Mouse (Mus musculus) adrenal gland, postnatal 10 days (tissue): ENCODE data around the gene Tbc1d8. TPM values are rescaled to one million over a fixed set of nuclear protein-coding genes. Genes with fewer than 3 reads are reported as not detected.

ENCODE experiments used
- DNase-seq: peaks from one replicate; pipeline ENCODE4 v3.0.0; 2021; ENCODE audit warnings: mixed read lengths
- total RNA-seq, 2 experiments: library from RNA; stranded (reverse); gene quantifications; 2 replicates each; pipeline ENCODE4 v1.2.3; 2021

Tbc1d8 gene
- total RNA-seq, 2 experiments from 2014 or later, result 9.2 to 12.4 TPM

DNA sequence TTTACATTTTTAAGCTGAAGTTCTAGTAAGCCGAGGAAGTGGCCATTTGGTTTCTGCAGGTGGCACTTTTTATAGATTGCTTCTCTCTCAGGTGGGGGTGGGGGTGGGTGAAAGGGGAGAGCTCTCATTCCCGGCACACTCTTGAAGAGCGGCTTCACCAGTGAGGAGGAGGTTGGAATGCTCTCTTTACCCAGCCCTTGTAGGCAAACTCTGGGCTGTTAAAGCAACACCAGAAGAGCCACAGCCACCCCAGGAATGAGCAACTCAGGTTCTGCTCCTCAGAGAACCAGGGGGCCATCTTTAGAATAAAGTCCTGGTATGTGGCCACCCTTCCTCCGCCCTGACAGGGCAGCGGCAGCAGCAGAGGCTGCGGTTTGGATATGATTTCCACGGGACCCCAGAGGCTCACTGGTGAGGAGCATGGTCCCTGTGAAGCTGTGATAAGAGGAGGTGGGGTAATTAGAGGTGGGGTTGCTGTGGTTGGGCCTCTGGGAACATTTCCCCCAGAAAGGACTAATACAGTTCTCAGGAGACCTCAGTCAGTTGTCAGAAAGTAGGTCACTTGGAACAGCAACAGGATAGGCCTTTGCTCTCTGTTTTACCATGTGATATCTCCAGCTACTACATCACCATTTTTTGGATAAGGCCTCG, 85.2 kb downstream of the Tbc1d8 start:
- DNase-seq, result no peak

DNA sequence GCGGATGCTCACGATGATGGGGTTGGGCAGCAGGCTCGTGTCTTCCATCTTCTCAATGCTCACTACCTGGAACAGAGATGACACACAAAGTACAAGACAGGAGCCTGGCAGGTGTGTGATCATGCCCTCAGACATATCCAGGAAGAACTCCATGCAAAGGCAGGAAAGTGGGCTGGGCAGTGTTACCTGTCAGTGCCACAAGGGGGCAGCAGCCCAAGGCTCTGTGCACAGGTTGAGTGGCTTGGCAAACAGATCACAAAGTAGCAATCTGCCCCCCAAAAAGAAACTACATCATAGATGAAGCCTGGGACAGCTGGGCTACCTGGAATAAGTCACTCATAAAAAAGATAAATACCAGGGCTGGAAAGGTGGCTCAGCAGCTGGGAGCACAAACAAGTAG, 86.4 kb downstream of the Tbc1d8 start:
- DNase-seq, result peak; percentile 89

DNA sequence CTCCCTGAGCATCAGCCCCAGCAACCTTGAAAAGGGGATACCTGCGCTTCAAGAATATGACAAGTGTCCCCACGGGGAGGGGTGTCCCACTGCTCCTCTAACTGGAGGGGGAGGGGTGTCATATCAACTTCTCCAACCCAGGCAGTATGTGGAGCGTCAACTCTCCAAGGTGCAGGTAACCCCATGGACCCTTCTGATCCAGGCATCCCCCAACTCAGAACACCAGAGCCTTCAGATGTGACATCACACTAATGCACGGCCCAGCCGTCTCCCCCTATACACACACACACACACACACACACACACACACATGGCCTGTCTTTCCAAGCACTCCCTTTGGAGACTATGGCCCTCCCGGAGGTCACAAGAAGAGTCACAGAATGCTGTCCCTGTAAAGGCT, 86.9 kb downstream of the Tbc1d8 start:
- no peak for DNase-seq

- DNase-seq, result no peak
These were observed 89.2 kb downstream of the Tbc1d8 start for GRCm38 (mm10) chr1:39389338-39389737.

DNA sequence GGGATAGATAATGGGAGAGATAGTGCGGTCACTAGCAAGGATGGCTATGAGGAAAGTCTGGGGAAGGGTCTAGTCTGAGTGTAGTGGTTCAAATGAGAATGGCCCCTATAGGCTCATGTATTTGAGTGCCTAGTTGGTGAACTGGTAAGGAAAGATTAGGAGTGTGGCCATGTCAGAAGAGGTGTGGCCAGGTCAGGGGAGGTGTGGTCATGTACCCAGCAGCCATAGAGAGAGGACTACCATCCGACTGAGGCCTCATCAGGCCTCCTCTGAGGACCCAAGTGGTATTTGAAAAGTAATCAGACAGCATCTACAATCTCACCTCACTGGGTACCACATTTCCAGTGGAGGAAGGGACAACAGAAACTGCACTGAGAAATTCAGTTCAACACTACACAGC, 90.4 kb downstream of the Tbc1d8 start:
- no peak for DNase-seq

DNA sequence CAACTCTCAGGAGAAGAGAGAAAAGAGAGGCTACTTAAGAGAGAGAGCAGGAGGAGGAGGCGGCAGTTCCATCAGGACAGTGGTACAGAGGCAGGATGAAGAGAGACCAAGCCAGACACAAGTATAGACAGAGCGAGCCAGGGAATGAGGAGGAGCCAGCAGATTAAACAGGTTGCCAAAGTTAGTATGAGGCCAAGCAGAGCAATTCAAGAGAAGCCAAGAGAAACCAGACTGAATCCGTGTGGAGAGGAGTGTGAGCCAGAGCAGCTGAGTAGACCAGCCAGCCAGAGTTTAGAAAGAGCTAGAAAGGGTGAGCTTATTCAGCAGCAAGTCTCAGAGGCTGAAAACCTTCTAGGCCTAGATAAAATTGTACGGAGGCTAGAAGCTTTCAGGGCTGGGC, 91.1 kb downstream of the Tbc1d8 start:
- DNase-seq, result no peak

GRCm38 (mm10) chr1:39386456-39386855, 92.1 kb downstream of the Tbc1d8 start:
- DNase-seq, result no peak

DNA sequence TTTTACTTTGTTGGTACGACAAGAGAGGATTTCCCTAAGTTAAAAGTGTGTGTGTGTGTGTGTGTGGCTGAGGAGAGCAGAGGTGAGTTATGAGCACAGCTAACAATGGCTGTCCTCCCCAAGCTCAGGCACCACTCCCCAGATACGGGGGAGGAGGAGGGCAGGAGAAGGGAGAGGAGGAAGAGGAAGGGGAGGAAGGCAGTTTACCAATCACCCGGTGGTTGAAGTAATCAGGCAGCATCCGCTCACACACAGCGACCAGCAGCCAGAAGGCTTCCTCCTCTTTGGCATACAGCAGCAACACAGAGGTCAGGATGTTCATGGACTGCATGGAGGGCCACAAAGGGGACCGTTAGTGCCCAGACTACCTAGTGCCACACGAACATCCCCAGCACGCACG, 93.6 kb downstream of the Tbc1d8 start:
- DNase-seq, result no peak

GRCm38 (mm10) chr1:39381017-39381416, 97.5 kb downstream of the Tbc1d8 start:
- no peak for DNase-seq

GRCm38 (mm10) chr1:39379021-39379420, 99.5 kb downstream of the Tbc1d8 start:
- DNase-seq, result no peak

DNA sequence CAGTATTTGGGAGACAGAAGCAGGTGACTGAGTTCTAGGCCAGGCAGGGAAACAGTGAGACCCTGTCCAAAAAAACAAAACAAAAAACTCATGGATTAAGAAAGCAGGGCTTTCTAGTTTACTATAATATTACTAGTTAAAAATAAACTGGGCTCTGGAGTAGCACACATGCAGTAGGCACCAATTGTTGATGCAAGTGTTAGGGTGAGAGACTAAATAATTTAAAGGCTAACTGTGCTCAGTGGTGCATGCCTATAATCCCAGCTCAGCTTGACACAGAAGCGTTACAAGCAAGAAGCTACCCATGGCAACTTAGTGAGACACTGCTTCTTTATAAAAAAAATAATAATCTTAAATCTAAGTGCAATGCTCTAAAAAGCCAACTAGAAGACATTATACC, 100.0 kb downstream of the Tbc1d8 start:
- DNase-seq, result no peak

DNA sequence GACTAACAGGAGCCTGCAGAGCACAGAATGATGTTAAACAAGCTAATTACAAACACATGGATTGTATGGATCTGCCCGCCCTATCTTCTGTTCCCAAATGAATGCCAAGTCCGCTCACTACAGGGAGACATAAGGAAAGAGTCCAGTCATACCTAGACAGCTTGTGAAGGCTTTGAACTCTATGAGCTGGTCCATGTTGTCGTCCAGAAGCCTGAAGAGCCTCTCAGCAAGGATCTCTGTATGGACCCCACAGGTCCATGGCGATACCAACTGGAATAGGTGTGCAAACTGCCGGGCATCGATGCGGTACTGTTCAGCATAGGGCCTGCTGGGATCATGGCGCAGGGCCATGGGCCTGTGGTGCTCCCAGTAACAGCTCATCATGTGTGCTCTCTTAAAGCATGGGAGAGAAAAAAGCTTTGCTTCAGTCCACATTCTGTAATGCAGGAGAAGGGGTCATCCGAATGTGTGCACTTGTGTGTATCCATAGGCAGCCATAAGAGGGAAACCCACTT, 101.8 kb downstream of the Tbc1d8 start:
- DNase-seq, result no peak

DNA sequence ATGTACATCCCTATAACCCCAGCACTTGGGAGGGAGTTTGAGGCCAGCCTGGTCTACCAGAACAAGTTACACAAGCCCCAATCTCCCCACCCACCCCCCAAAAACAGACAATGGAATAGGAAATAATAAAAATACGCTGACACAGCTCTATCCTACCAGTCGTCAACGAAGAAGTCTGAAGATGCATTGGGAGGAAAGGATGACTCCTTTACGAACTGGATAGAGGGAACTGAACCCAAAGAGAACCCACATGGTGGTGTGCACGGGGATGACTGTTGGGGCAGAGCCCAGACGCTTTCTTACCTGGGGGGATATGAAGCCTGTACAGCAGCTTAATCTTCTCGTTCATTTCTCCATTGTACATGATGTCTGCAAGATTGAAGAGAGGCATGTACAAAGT, 102.4 kb downstream of the Tbc1d8 start:
- DNase-seq, result no peak

DNA sequence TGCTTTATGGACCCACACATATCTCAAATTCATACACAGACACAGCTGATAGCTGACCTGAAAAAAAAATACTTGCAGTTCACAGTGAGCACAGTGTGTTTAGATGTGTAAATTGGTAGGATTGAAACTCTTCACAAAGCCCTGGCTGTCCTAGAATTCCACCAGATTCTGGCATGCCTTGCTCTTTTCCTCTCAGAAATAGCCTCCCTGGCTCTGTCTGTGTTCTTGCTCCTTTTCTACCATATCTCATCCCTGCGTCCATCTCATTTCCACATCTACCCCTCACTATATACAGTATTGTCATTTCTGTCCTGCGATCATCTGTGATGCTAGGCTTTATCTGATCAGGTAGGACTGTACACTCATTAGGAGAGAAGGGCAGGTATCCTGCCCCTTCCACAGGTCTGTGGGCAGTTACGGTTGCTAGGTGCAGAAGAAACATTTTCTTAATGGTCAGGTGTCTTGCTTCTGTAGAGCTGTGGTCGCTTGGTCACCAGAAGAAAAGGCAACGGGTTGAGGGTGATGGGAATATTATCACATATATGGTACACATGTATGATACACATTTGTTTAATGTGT, 104.2 kb downstream of the Tbc1d8 start:
- no peak for DNase-seq

GRCm38 (mm10) chr1:39373378-39373777, 105.2 kb downstream of the Tbc1d8 start:
- no peak for DNase-seq

GRCm38 (mm10) chr1:39372220-39372843, 106.2 kb downstream of the Tbc1d8 start:
- no peak for DNase-seq

- DNase-seq, result no peak
These were observed 108.1 kb downstream of the Tbc1d8 start for GRCm38 (mm10) chr1:39370431-39370830.

GRCm38 (mm10) chr1:39368267-39368841, 110.2 kb downstream of the Tbc1d8 start:
- no peak for DNase-seq

DNA sequence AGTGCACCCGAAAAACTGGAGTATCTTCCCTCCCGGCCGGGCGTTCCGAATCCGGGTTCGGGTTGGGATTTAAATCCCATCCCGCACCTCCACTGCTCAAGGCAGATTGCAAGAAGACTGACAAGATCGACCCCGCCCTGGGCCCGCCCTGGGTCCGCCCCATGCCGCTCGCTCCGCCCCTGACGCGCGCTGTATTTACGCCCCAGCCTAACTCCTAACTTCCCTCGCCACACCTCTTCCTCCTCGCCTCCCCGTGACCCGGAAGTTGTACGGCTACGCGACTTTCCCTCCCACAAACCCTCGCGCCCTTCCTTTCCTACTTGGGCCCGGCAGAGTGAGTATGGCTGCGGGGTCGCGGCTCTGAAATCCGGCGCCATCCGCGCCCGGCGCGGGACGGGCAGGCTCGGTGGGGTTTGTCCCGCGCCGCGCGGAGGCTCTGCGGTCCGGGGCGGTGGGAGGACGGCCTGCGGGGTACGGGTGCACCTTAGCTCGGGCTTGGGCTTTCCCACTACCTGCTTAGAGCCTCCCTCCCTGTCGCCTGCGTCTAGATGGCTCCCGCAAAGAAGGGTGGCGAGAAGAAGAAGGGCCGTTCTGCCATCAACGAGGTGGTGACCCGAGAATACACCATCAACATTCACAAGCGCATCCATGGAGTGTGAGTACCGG, 110.8 kb downstream of the Tbc1d8 start, which contains the start of gene Rpl31:
Gene Rpl31, plus strand, starts transcription at position 242 of the 666 bp plus-strand sequence.
- DNase-seq, result peak; percentile 99

- no peak for DNase-seq
These were observed 111.5 kb downstream of the Tbc1d8 start for GRCm38 (mm10) chr1:39367045-39367444.

DNA sequence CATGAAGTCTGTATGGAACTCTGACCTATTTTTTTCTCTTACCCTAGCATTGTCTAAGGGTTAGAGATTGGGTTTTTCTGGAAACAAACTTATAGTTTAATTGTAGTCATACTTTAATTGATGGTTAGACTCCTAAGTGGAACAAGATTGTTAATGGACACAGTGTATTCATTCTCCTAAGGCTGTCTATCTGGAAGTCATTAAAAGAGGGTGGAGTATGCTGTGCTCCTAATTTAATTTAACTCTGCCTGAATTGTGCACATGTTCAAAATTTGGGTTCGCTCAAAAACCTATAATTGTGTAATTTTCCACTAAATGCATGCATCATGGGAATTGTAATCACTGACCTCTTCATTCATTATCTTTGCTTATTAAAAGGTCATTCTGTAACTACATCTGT, 113.0 kb downstream of the Tbc1d8 start:
- DNase-seq, result no peak

GRCm38 (mm10) chr1:39362515-39362893, 116.1 kb downstream of the Tbc1d8 start:
- no peak for DNase-seq
